Mouse (Mus musculus): Measurements from ENCODE around the gene 4921517D22Rik.

DNA sequence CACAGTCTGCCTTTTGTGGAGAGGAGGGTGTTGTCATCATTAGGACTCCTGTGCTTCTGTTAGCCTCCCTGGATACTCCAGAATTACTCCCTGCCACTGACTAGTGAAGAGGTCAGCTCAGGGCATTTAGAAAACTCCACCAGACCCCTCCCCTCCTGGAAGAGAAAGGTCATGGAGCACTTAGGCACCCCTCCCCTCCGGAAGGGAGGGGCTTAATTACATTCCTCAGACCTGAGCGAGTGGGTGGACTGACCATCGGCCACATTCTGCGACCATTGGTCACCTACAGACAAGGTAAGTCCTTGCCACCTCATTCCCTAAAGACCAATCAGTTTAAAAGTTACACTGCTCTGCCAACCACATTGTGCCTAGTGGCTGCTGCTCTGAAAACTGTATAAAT is 14.6 kb downstream of the 4921517D22Rik start:
- TF ChIP-seq CTCF (IDR thresholded peaks at IDR 0.05; ENCODE audit: extremely low read depth, insufficient read length, insufficient replicate concordance, low read depth, low read length) (no peak), POLR2A (IDR thresholded peaks at IDR 0.05; ENCODE audit: low read depth, low read length) (no peak)
